Mouse (Mus musculus): ENCODE data around the gene Gsg1l2. TPM values are rescaled to one million over a fixed set of nuclear protein-coding genes. Genes with fewer than 3 reads are reported as not detected.
A peak's percentile ranks its signal among the peaks of the same experiment; 100 is the strongest.

Gene Gsg1l2
- polyA plus RNA-seq, 1 experiment, result not detected

- no peaks in the 10 kb centered on the region for H3K79me2 ChIP-seq (ENCODE audit: control insufficient read depth, insufficient read depth)
- no peak overlapping the region for H3ac ChIP-seq (ENCODE audit: control insufficient read depth, insufficient read length)
- H3K4me3 ChIP-seq, result no peak overlapping the region
- H3K36me3 ChIP-seq (ENCODE audit: control insufficient read depth, insufficient read depth), result no peaks in the 10 kb centered on the region
- TF ChIP-seq MAX (IDR thresholded peaks at IDR 0.05; ENCODE audit: low read depth) (no peak), MYOD1 (IDR thresholded peaks at IDR 0.05; ENCODE audit: control insufficient read depth in 1 of 3, insufficient read length in 2 of 3, low read depth in 2 of 3) (no peak), POLR2A (IDR thresholded peaks at IDR 0.05; ENCODE audit: insufficient read length, low read depth) (no peak), MYOG (IDR thresholded peaks at IDR 0.05; ENCODE audit: control insufficient read depth in 1 of 3, insufficient read depth in 1 of 3, insufficient read length in 2 of 3, low read depth in 2 of 3) (peak in 1 of 3 experiments; percentile 20), E2F4 (IDR thresholded peaks at IDR 0.05; ENCODE audit: insufficient read depth) (no peak)
- H3K27me3 ChIP-seq (ENCODE audit: control insufficient read depth, insufficient read depth, insufficient read length), result peaks cover 20% of the 10 kb centered on the region
- H3K4me2 ChIP-seq (ENCODE audit: low read depth), result peak overlapping the region; percentile 10
Observed at GRCm38 (mm10) chr11:67790182-67790581, 15.8 kb downstream of the Gsg1l2 start.

DNA sequence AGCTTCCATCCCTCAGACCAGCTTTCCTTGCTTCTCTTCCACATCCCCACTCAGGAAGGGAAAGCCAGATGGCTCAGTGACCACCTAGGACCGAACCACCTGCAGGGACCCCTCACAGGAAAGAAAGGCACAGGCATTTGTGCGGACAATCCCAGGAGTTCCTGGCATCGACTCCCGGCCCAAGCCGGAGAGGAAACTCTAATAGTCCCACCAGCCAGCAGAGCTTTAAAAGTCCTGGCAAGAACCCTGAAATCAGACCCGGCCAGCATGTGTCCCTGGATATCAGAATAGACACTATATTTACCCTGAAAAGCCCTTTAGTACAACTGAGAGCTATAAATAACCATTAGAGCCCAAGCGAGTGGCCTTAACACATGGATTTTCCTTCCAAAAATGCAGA is 23.5 kb downstream of the Gsg1l2 start, which contains the start of gene Dhrs7c:
Gene Dhrs7c (plus strand): TSS at position 257 of the 400 bp plus-strand sequence.
- Histone ChIP-seq H3ac (ENCODE audit: control insufficient read depth, insufficient read length) (no peak within 1 kb of the TSS), H3K79me2 (ENCODE audit: control insufficient read depth, insufficient read depth) (no peaks in the 10 kb centered on the region), H3K36me3 (ENCODE audit: control insufficient read depth, insufficient read depth) (no peaks in the 10 kb centered on the region), H3K4me2 (ENCODE audit: low read depth) (peak within 1 kb of the TSS; percentile 64), H3K4me3 (peak within 1 kb of the TSS; percentile 26), H3K27me3 (ENCODE audit: control insufficient read depth, insufficient read depth, insufficient read length) (peaks cover 13% of the 10 kb centered on the region)
- no peak for TF ChIP-seq CEBPB (IDR thresholded peaks at IDR 0.05; ENCODE audit: insufficient read depth, poor library complexity, severe bottlenecking)
- TF ChIP-seq REST (IDR thresholded peaks at IDR 0.05; ENCODE audit: insufficient read depth, insufficient read length), result no peak
- peak in 1 of 3 experiments; percentile 35 for TF ChIP-seq MYOD1 (IDR thresholded peaks at IDR 0.05; ENCODE audit: control insufficient read depth in 1 of 3, insufficient read length in 2 of 3, low read depth in 2 of 3)
- no peak for TF ChIP-seq POLR2AphosphoS2 (IDR thresholded peaks at IDR 0.05; ENCODE audit: insufficient read length, low read depth)
- peak in 1 of 3 experiments; percentile 1 for TF ChIP-seq MYOG (IDR thresholded peaks at IDR 0.05; ENCODE audit: control insufficient read depth in 1 of 3, insufficient read depth in 1 of 3, insufficient read length in 2 of 3, low read depth in 2 of 3)
- TF ChIP-seq E2F4 (IDR thresholded peaks at IDR 0.05; ENCODE audit: insufficient read depth), result no peak
- TF ChIP-seq POLR2A (IDR thresholded peaks at IDR 0.05; ENCODE audit: insufficient read length, low read depth), result no peak

GRCm38 (mm10) chr11:67800130-67800723 is 25.8 kb downstream of the Gsg1l2 start:
- TF ChIP-seq USF1 (IDR thresholded peaks at IDR 0.05; ENCODE audit: low read depth) (no peak), MYOG (IDR thresholded peaks at IDR 0.05; ENCODE audit: control insufficient read depth in 1 of 3, insufficient read depth in 1 of 3, insufficient read length in 2 of 3, low read depth in 2 of 3) (peak in 1 of 3 experiments; percentile 37), MYOD1 (IDR thresholded peaks at IDR 0.05; ENCODE audit: control insufficient read depth in 1 of 3, insufficient read length in 2 of 3, low read depth in 2 of 3) (peak in 1 of 3 experiments; percentile 61)
- peaks cover 15% of the 10 kb centered on the region for H3K27me3 ChIP-seq (ENCODE audit: control insufficient read depth, insufficient read depth, insufficient read length)
- H3K36me3 ChIP-seq (ENCODE audit: control insufficient read depth, insufficient read depth), result no peaks in the 10 kb centered on the region
- no peaks in the 10 kb centered on the region for H3K79me2 ChIP-seq (ENCODE audit: control insufficient read depth, insufficient read depth)
- H3ac ChIP-seq (ENCODE audit: control insufficient read depth, insufficient read length), result no peak overlapping the region
- no peak overlapping the region for H3K4me3 ChIP-seq
- peak overlapping the region; percentile 64 for H3K4me2 ChIP-seq (ENCODE audit: low read depth)

DNA sequence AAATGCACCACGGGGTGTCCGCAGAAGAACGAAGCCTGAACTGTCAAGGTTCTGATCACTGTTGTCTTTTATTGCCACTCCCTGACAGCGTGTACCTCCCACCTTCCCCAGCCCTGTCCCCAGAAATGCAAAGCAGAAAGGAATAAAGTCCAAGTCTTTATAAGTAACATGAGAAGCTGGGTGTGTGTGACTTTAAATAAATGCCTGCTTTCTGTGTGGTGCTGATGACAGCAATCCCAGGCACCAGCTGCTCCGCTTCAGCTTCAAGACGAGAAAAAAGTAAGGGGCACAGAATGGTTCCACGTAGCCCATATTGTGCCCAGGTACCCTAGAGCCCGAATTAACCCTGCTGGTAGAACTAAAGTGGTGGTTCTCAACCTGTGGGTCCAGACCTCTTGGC is 26.8 kb downstream of the Gsg1l2 start:
- TF ChIP-seq TCF12 (IDR thresholded peaks at IDR 0.05; ENCODE audit: insufficient read depth, poor library complexity, severe bottlenecking) (no peak), USF1 (IDR thresholded peaks at IDR 0.05; ENCODE audit: low read depth) (no peak), MYOG (IDR thresholded peaks at IDR 0.05; ENCODE audit: control insufficient read depth in 1 of 3, insufficient read depth in 1 of 3, insufficient read length in 2 of 3, low read depth in 2 of 3) (no peak), MYOD1 (IDR thresholded peaks at IDR 0.05; ENCODE audit: control insufficient read depth in 1 of 3, insufficient read length in 2 of 3, low read depth in 2 of 3) (no peak), TCF3 (IDR thresholded peaks at IDR 0.05; ENCODE audit: insufficient read length, low read depth) (no peak), POLR2AphosphoS2 (IDR thresholded peaks at IDR 0.05; ENCODE audit: insufficient read length, low read depth) (no peak), POLR2A (IDR thresholded peaks at IDR 0.05; ENCODE audit: insufficient read length, low read depth) (no peak), REST (IDR thresholded peaks at IDR 0.05; ENCODE audit: insufficient read depth, insufficient read length) (no peak), CEBPB (IDR thresholded peaks at IDR 0.05; ENCODE audit: insufficient read depth, poor library complexity, severe bottlenecking) (no peak), MAX (IDR thresholded peaks at IDR 0.05; ENCODE audit: low read depth) (no peak), SRF (IDR thresholded peaks at IDR 0.05; ENCODE audit: control insufficient read depth, insufficient read length, low read depth) (no peak), E2F4 (IDR thresholded peaks at IDR 0.05; ENCODE audit: insufficient read depth) (no peak)
- H3K4me3 ChIP-seq, result no peak overlapping the region
- H3ac ChIP-seq (ENCODE audit: control insufficient read depth, insufficient read length), result no peak overlapping the region
- H3K36me3 ChIP-seq (ENCODE audit: control insufficient read depth, insufficient read depth), result no peaks in the 10 kb centered on the region
- H3K79me2 ChIP-seq (ENCODE audit: control insufficient read depth, insufficient read depth), result no peaks in the 10 kb centered on the region
- peaks cover 15% of the 10 kb centered on the region for H3K27me3 ChIP-seq (ENCODE audit: control insufficient read depth, insufficient read depth, insufficient read length)
- H3K4me2 ChIP-seq (ENCODE audit: low read depth), result peak overlapping the region; percentile 60

DNA sequence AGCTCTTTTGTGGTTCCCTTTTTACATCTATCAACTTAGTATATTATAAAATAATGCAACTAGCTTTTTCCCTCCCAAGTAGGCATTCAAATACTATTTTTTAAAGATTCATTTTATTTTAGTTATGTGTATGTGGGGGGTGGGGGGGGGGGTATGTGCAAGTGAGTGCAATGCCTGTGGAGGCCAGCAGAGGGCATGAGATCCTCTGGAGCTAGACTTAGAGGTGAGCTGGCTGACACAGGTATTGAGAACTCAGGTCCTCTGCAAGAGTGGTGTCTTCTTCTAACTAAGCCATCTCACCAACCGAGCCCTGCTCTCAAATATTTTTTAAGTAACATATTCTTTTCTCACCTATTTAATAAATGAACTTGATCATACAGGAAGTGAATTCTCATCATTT is 31.1 kb downstream of the Gsg1l2 start:
- no peak overlapping the region for H3K4me3 ChIP-seq
- TF ChIP-seq TCF12 (IDR thresholded peaks at IDR 0.05; ENCODE audit: insufficient read depth, poor library complexity, severe bottlenecking), result no peak
- TF ChIP-seq MYOG (IDR thresholded peaks at IDR 0.05; ENCODE audit: control insufficient read depth in 1 of 3, insufficient read depth in 1 of 3, insufficient read length in 2 of 3, low read depth in 2 of 3), result no peak
- no peak for TF ChIP-seq SRF (IDR thresholded peaks at IDR 0.05; ENCODE audit: control insufficient read depth, insufficient read length, low read depth)
- TF ChIP-seq USF1 (IDR thresholded peaks at IDR 0.05; ENCODE audit: low read depth), result no peak
- no peak for TF ChIP-seq CEBPB (IDR thresholded peaks at IDR 0.05; ENCODE audit: insufficient read depth, poor library complexity, severe bottlenecking)
- TF ChIP-seq E2F4 (IDR thresholded peaks at IDR 0.05; ENCODE audit: insufficient read depth), result no peak
- no peak for TF ChIP-seq POLR2A (IDR thresholded peaks at IDR 0.05; ENCODE audit: insufficient read length, low read depth)
- no peak for TF ChIP-seq TCF3 (IDR thresholded peaks at IDR 0.05; ENCODE audit: insufficient read length, low read depth)
- no peak for TF ChIP-seq REST (IDR thresholded peaks at IDR 0.05; ENCODE audit: insufficient read depth, insufficient read length)
- no peak for TF ChIP-seq POLR2AphosphoS2 (IDR thresholded peaks at IDR 0.05; ENCODE audit: insufficient read length, low read depth)
- no peak for TF ChIP-seq MYOD1 (IDR thresholded peaks at IDR 0.05; ENCODE audit: control insufficient read depth in 1 of 3, insufficient read length in 2 of 3, low read depth in 2 of 3)
- no peak for TF ChIP-seq MAX (IDR thresholded peaks at IDR 0.05; ENCODE audit: low read depth)
- no peak overlapping the region for H3ac ChIP-seq (ENCODE audit: control insufficient read depth, insufficient read length)

More for the DNA sequence above, 31.1 kb downstream of the Gsg1l2 start:
- peaks cover 22% of the 10 kb centered on the region for H3K27me3 ChIP-seq (ENCODE audit: control insufficient read depth, insufficient read depth, insufficient read length)
- H3K36me3 ChIP-seq (ENCODE audit: control insufficient read depth, insufficient read depth), result no peaks in the 10 kb centered on the region
- no peak overlapping the region for H3K4me2 ChIP-seq (ENCODE audit: low read depth)
- H3K79me2 ChIP-seq (ENCODE audit: control insufficient read depth, insufficient read depth), result no peaks in the 10 kb centered on the region

Data from myocyte (in vitro differentiated cells).